8 mouse cellular contexts compared by ENCODE assay signal in genomic region chr9:119893881-119894280, GRCm38 (mm10). TPM values are rescaled to one million over a fixed set of nuclear protein-coding genes. Genes with fewer than 3 reads are reported as not detected.
A peak's percentile ranks its signal among the peaks of the same experiment; 100 is the strongest.
DNase-seq lines count a peak whose midpoint lies in the region; ATAC-seq lines count a peak whose summit lies in the region.

No protein-coding gene starts in this region.

- H3K27me3 ChIP-seq in kidney, embryonic 15.5 days = no peaks in the 10 kb centered on the region
- H3K27me3 ChIP-seq in hindbrain, embryonic 12.5 days = peaks cover 4% of the 10 kb centered on the region
- no peaks in the 10 kb centered on the region; the same call in 1 of the 2 replicates for H3K27me3 ChIP-seq in midbrain, embryonic 12.5 days

- peak overlapping the region; percentile 87 for H3K4me2 ChIP-seq in kidney, embryonic 15.5 days
- H3K4me2 ChIP-seq in hindbrain, embryonic 12.5 days (replicated peaks) = peak overlapping the region; percentile 87; the same call in 1 of the 2 replicates
- peak overlapping the region; percentile 95 for H3K4me2 ChIP-seq in midbrain, embryonic 12.5 days (replicated peaks)

- 90% methylated on average over 5 of the region's 5 CpGs for WGBS in kidney, embryonic 15.5 days
- 90% methylated on average over 5 of the region's 5 CpGs for WGBS in hindbrain, embryonic 12.5 days
- WGBS in midbrain, embryonic 12.5 days = 86% methylated on average over 5 of the region's 5 CpGs

- H3K9me3 ChIP-seq in kidney, embryonic 15.5 days (replicated peaks) = no peaks in the 10 kb centered on the region
- no peaks in the 10 kb centered on the region for H3K9me3 ChIP-seq in hindbrain, embryonic 12.5 days (replicated peaks)
- H3K9me3 ChIP-seq in midbrain, embryonic 12.5 days = peaks cover 4% of the 10 kb centered on the region; the same call in 1 of the 2 replicates

- no peak for DNase-seq in kidney, postnatal 4 days
- DNase-seq in R1 (ENCODE audit: low read depth, low spot score) = peak; percentile 66
- DNase-seq in B cell, adult 2 months = no peak
- no peak for DNase-seq in T-cell, adult 2 months (ENCODE audit: low spot score)
- no peak for DNase-seq in kidney, adult 11 months

- H3K36me3 ChIP-seq in kidney, embryonic 15.5 days = no peaks in the 10 kb centered on the region
- no peaks in the 10 kb centered on the region for H3K36me3 ChIP-seq in hindbrain, embryonic 12.5 days
- no peaks in the 10 kb centered on the region for H3K36me3 ChIP-seq in midbrain, embryonic 12.5 days

- ATAC-seq in kidney, embryonic 15.5 days (replicated peaks; ENCODE audit: low FRiP score) = no peak
- ATAC-seq in hindbrain, embryonic 12.5 days (ENCODE audit: low FRiP score) = no peak
- ATAC-seq in midbrain, embryonic 12.5 days (ENCODE audit: low FRiP score, low read depth) = no peak

- no peak overlapping the region for H3K4me3 ChIP-seq in kidney, embryonic 15.5 days (replicated peaks)
- H3K4me3 ChIP-seq in hindbrain, embryonic 12.5 days = no peak overlapping the region
- no peak overlapping the region; the same call in 1 of the 2 replicates for H3K4me3 ChIP-seq in midbrain, embryonic 12.5 days

- no peak overlapping the region for H3K9ac ChIP-seq in kidney, embryonic 15.5 days
- H3K9ac ChIP-seq in hindbrain, embryonic 12.5 days = no peak overlapping the region
- no peak overlapping the region for H3K9ac ChIP-seq in midbrain, embryonic 12.5 days (replicated peaks)

- H3K4me1 ChIP-seq in kidney, embryonic 15.5 days = peaks cover 16% of the 10 kb centered on the region
- peaks cover 19% of the 10 kb centered on the region for H3K4me1 ChIP-seq in hindbrain, embryonic 12.5 days
- peaks cover 32% of the 10 kb centered on the region for H3K4me1 ChIP-seq in midbrain, embryonic 12.5 days

- peak overlapping the region; percentile 89; the same call in 1 of the 2 replicates for H3K27ac ChIP-seq in kidney, embryonic 15.5 days
- H3K27ac ChIP-seq in hindbrain, embryonic 12.5 days = peak overlapping the region; percentile 85; the same call in 1 of the 2 replicates
- no peak overlapping the region for H3K27ac ChIP-seq in midbrain, embryonic 12.5 days (replicated peaks)

RNA-seq across cellular contexts. Expression of gene Wdr48, which starts 0.8 kb away (rescaled TPM):
- polyA plus RNA-seq in kidney, embryonic 15.5 days (2015; fragmentation: Nextera tagmentation; extraction: Ambion mirVana) = 51.9 and 53.6 TPM in 2 replicates
- polyA plus RNA-seq in hindbrain, embryonic 12.5 days (2016; fragmentation: Nextera tagmentation; extraction: Ambion mirVana) = 72.4 and 77.9 TPM in 2 replicates
- 77.0 and 78.1 TPM in 2 replicates for polyA plus RNA-seq in midbrain, embryonic 12.5 days (2016; fragmentation: Nextera tagmentation; extraction: Ambion mirVana)

RNA-seq across cellular contexts. Expression of gene Gorasp1, which starts 43.5 kb away (rescaled TPM):
- polyA plus RNA-seq in kidney, embryonic 15.5 days (2015; fragmentation: Nextera tagmentation; extraction: Ambion mirVana) = 27.7 and 29.7 TPM in 2 replicates
- 22.4 and 24.0 TPM in 2 replicates for polyA plus RNA-seq in hindbrain, embryonic 12.5 days (2016; fragmentation: Nextera tagmentation; extraction: Ambion mirVana)
- polyA plus RNA-seq in midbrain, embryonic 12.5 days (2016; fragmentation: Nextera tagmentation; extraction: Ambion mirVana) = 21.3 and 23.3 TPM in 2 replicates

RNA-seq across cellular contexts. Expression of gene Ttc21a, which starts 43.5 kb away (rescaled TPM):
- polyA plus RNA-seq in kidney, embryonic 15.5 days (2015; fragmentation: Nextera tagmentation; extraction: Ambion mirVana) = 0.26 and 0.29 TPM in 2 replicates
- 1.1 and 1.5 TPM in 2 replicates for polyA plus RNA-seq in hindbrain, embryonic 12.5 days (2016; fragmentation: Nextera tagmentation; extraction: Ambion mirVana)
- 0.22 and 0.43 TPM in 2 replicates for polyA plus RNA-seq in midbrain, embryonic 12.5 days (2016; fragmentation: Nextera tagmentation; extraction: Ambion mirVana)
